Mouse (Mus musculus) liver, embryonic 15.5 days (tissue): ENCODE measurements at regions not wholly inside any gene's neighbourhood (a gene's known extent, or its start where the extent isn't known, plus 50 kb on each side); places are given as distances from the start of the nearest gene placed in this dataset.

Experiments used
- ATAC-seq: fragments of 200-750 bp; cut with Nextera tagmentation; 2 replicates; pipeline ENCODE4 v1.8.0; 2017; ENCODE audit warnings: moderate number of reproducible peaks, mild to moderate bottlenecking, moderate library complexity; ENCODE audit not compliant: insufficient read depth
- H3K27ac ChIP-seq: fragments of 300-500 bp; sonication (generic); replicated peaks from 2 replicates; pipeline ENCODE4 v1.5.1; 2015; ENCODE audit warnings: mild to moderate bottlenecking, inconsistent platforms
- H3K27me3 ChIP-seq: fragments of 300-500 bp; sonication (generic); 2 replicates; pipeline ENCODE4 v1.6.1; 2015; ENCODE audit warnings: mild to moderate bottlenecking, inconsistent platforms
- H3K36me3 ChIP-seq: fragments of 300-500 bp; sonication (generic); replicated peaks from 2 replicates; pipeline ENCODE4 v1.6.1; 2015; ENCODE audit warnings: moderate library complexity, mild to moderate bottlenecking, inconsistent platforms
- H3K4me1 ChIP-seq: fragments of 300-500 bp; sonication (generic); replicated peaks from 2 replicates; pipeline ENCODE4 v1.6.1; 2015; ENCODE audit warnings: inconsistent platforms
- H3K4me2 ChIP-seq: fragments of 300-500 bp; sonication (generic); 2 replicates; pipeline ENCODE4 v1.6.1; 2015; ENCODE audit warnings: moderate library complexity, mild to moderate bottlenecking, inconsistent platforms
- H3K4me3 ChIP-seq: fragments of 300-500 bp; sonication (generic); replicated peaks from 2 replicates; pipeline ENCODE4 v1.5.1; 2015; ENCODE audit warnings: mild to moderate bottlenecking, inconsistent platforms
- H3K9ac ChIP-seq: fragments of 300-500 bp; sonication (generic); 2 replicates; pipeline ENCODE4 v1.6.1; 2015; ENCODE audit warnings: moderate library complexity, mild to moderate bottlenecking, inconsistent platforms
- H3K9me3 ChIP-seq: fragments of 300-500 bp; sonication (generic); replicated peaks from 2 replicates; pipeline ENCODE4 v1.6.1; 2016; ENCODE audit warnings: inconsistent platforms
- WGBS: fragments of 180-500 bp; shearing (Covaris S2); methylation state at CpG from one replicate; pipeline ENCODE4 v1.1.7; 2015; ENCODE audit warnings: mixed read lengths; ENCODE audit not compliant: insufficient replicate concordance; 5-methylcytosine and 5-hydroxymethylcytosine counted together

- H3K9ac ChIP-seq, result no peak overlapping the region
- H3K27ac ChIP-seq, result no peak overlapping the region
- ATAC-seq, result no peak
- no peak overlapping the region for H3K4me3 ChIP-seq
- H3K27me3 ChIP-seq, result no peaks in the 10 kb centered on the region
- no peaks in the 10 kb centered on the region for H3K36me3 ChIP-seq
- WGBS, result 55% methylated on average over 2 of the region's 2 CpGs
- no peak overlapping the region for H3K4me2 ChIP-seq
- no peaks in the 10 kb centered on the region for H3K9me3 ChIP-seq
- H3K4me1 ChIP-seq, result no peaks in the 10 kb centered on the region
These were observed 239.0 kb downstream of the Rplp1 start for GRCm38 (mm10) chr9:61675366-61675765.

- no peak for ATAC-seq
- Histone ChIP-seq H3K36me3 (no peaks in the 10 kb centered on the region), H3K27me3 (no peaks in the 10 kb centered on the region), H3K27ac (no peak overlapping the region), H3K9me3 (no peaks in the 10 kb centered on the region), H3K9ac (no peak overlapping the region), H3K4me2 (no peak overlapping the region), H3K4me3 (no peak overlapping the region), H3K4me1 (no peaks in the 10 kb centered on the region)
- WGBS, result 78% methylated on average over 16 of the region's 16 CpGs
These were observed 240.7 kb downstream of the Rplp1 start for GRCm38 (mm10) chr9:61673575-61674203.

- 30% methylated on average over 4 of the region's 4 CpGs for WGBS
- Histone ChIP-seq H3K27me3 (no peaks in the 10 kb centered on the region; the same call in 1 of the 2 replicates), H3K9me3 (no peaks in the 10 kb centered on the region), H3K9ac (no peak overlapping the region), H3K4me3 (no peak overlapping the region), H3K4me2 (no peak overlapping the region), H3K27ac (no peak overlapping the region), H3K4me1 (no peaks in the 10 kb centered on the region), H3K36me3 (no peaks in the 10 kb centered on the region)
- no peak for ATAC-seq
These were observed 243.4 kb downstream of the Rplp1 start for GRCm38 (mm10) chr9:61670986-61671385.

- 12% methylated on average over 10 of the region's 10 CpGs for WGBS
- Histone ChIP-seq H3K36me3 (no peaks in the 10 kb centered on the region), H3K27ac (no peak overlapping the region)
These were observed 244.4 kb downstream of the Rplp1 start for GRCm38 (mm10) chr9:61669729-61670520.

GRCm38 (mm10) chr9:61668723-61669122 is 245.6 kb downstream of the Rplp1 start:
- no peak overlapping the region for H3K4me3 ChIP-seq
- no peak overlapping the region for H3K4me2 ChIP-seq
- no peaks in the 10 kb centered on the region for H3K4me1 ChIP-seq
- no peak overlapping the region for H3K9ac ChIP-seq
- 26% methylated on average over 8 of the region's 8 CpGs for WGBS
- H3K27me3 ChIP-seq, result no peaks in the 10 kb centered on the region; the same call in 1 of the 2 replicates
- no peak overlapping the region for H3K27ac ChIP-seq
- H3K9me3 ChIP-seq, result no peaks in the 10 kb centered on the region
- no peak for ATAC-seq
- no peaks in the 10 kb centered on the region for H3K36me3 ChIP-seq

More at GRCm38 (mm10) chr9:61669729-61670520, 244.4 kb downstream of the Rplp1 start:
- Histone ChIP-seq H3K9me3 (no peaks in the 10 kb centered on the region), H3K27me3 (no peaks in the 10 kb centered on the region; the same call in 1 of the 2 replicates), H3K9ac (no peak overlapping the region), H3K4me1 (no peaks in the 10 kb centered on the region), H3K4me2 (no peak overlapping the region), H3K4me3 (no peak overlapping the region)
- ATAC-seq, result no peak

GRCm38 (mm10) chr9:61668157-61668697 is 246.1 kb downstream of the Rplp1 start:
- Histone ChIP-seq H3K4me2 (no peak overlapping the region), H3K9ac (no peak overlapping the region), H3K27ac (no peak overlapping the region), H3K27me3 (no peaks in the 10 kb centered on the region; the same call in 1 of the 2 replicates), H3K4me1 (no peaks in the 10 kb centered on the region), H3K9me3 (no peaks in the 10 kb centered on the region), H3K36me3 (no peaks in the 10 kb centered on the region), H3K4me3 (no peak overlapping the region)
- WGBS, result 48% methylated on average over 1 of the region's 1 CpGs
- no peak for ATAC-seq

- Histone ChIP-seq H3K9ac (no peak overlapping the region), H3K36me3 (no peaks in the 10 kb centered on the region), H3K27ac (no peak overlapping the region), H3K27me3 (no peaks in the 10 kb centered on the region; the same call in 1 of the 2 replicates), H3K4me3 (no peak overlapping the region), H3K4me2 (no peak overlapping the region), H3K9me3 (no peaks in the 10 kb centered on the region), H3K4me1 (no peaks in the 10 kb centered on the region)
- no peak for ATAC-seq
- 44% methylated on average over 4 of the region's 4 CpGs for WGBS
These were observed 246.8 kb downstream of the Rplp1 start for GRCm38 (mm10) chr9:61667453-61668074.

GRCm38 (mm10) chr9:61666761-61667332 is 247.5 kb downstream of the Rplp1 start:
- H3K9ac ChIP-seq, result no peak overlapping the region
- no peak for ATAC-seq
- H3K36me3 ChIP-seq, result no peaks in the 10 kb centered on the region
- no peaks in the 10 kb centered on the region; the same call in 1 of the 2 replicates for H3K27me3 ChIP-seq
- H3K4me2 ChIP-seq, result no peak overlapping the region
- no peak overlapping the region for H3K4me3 ChIP-seq
- H3K27ac ChIP-seq, result no peak overlapping the region
- no peaks in the 10 kb centered on the region for H3K4me1 ChIP-seq
- whole genome bisulfite sequencing, result 40% methylated on average over 3 of the region's 3 CpGs
- no peaks in the 10 kb centered on the region for H3K9me3 ChIP-seq

GRCm38 (mm10) chr9:61666118-61666517 is 248.2 kb downstream of the Rplp1 start:
- Histone ChIP-seq H3K36me3 (no peaks in the 10 kb centered on the region), H3K27me3 (no peaks in the 10 kb centered on the region; the same call in 1 of the 2 replicates), H3K4me2 (no peak overlapping the region), H3K4me3 (no peak overlapping the region), H3K27ac (no peak overlapping the region), H3K4me1 (no peaks in the 10 kb centered on the region), H3K9ac (no peak overlapping the region), H3K9me3 (no peaks in the 10 kb centered on the region)
- WGBS, result 6% methylated on average over 6 of the region's 6 CpGs
- ATAC-seq, result peak; percentile 52; the same call in 1 of the 2 replicates

- H3K9ac ChIP-seq, result no peak overlapping the region
- H3K27me3 ChIP-seq, result no peaks in the 10 kb centered on the region; the same call in 1 of the 2 replicates
- no peaks in the 10 kb centered on the region for H3K9me3 ChIP-seq
- no peaks in the 10 kb centered on the region for H3K36me3 ChIP-seq
- 50% methylated on average over 5 of the region's 5 CpGs for WGBS
- no peaks in the 10 kb centered on the region for H3K4me1 ChIP-seq
- no peak for ATAC-seq
- H3K4me3 ChIP-seq, result no peak overlapping the region
- H3K4me2 ChIP-seq, result no peak overlapping the region
- no peak overlapping the region for H3K27ac ChIP-seq
These were observed 249.1 kb downstream of the Rplp1 start for GRCm38 (mm10) chr9:61665254-61665653.
